Mouse (Mus musculus): Measurements from ENCODE around the gene Gatm.

Gene Gatm

GRCm38 (mm10) chr2:122610746-122611653, at the start of gene Gatm:
Gene Gatm (minus strand): TSS chr2:122611303.
- in situ Hi-C loops (cut with MboI; ENCODE audit: low sequenced_read_pairs), result no loop called here

GRCm38 (mm10) chr2:122659825-122660224, 48.7 kb upstream of the Gatm start:
- in situ Hi-C loops (cut with MboI; ENCODE audit: low sequenced_read_pairs), result no loop called here

DNA sequence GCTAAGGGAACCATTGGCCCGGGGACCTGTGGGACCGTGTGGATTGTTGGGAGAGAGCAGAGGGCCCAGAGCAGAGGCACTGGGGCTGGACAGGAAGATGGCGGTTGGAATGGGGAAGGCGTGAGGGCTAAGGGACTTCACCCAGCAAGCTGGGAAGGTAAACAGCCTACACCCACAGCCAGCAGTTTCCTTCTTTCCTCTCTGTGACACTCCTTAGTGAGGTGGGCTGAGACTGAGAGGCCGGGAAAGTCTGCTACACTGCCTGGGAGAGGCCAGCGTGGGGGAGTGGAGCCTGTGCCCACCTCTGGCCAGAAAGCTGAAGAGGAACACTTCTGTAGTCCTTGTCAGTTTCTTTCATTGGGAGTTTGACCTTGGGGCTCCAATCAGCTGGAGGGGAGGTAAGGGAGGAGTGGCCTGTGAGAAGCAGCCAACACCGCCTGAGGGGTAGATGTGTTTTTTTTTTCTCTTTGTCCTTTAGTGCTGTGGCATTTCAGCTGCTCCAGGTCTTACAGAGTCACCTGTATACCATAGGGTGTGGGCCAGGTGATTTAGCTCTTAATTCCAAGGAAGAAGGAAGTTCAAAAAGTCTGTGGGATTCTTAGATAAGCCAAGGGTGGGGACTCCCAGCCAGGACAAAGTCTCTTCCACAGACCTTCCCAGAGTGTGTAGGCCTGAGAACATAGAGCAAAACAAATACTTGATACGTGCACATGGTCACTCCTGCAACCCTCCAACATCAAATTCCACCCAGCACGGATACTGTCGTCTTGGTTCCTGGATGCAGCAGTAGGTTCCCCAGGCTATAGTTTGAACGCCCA, 46.8 kb upstream of the Gatm start:
- in situ Hi-C loops (cut with MboI; ENCODE audit: low sequenced_read_pairs), result no loop called here

GRCm38 (mm10) chr2:122656767-122657166, 45.7 kb upstream of the Gatm start:
- in situ Hi-C loops (cut with MboI; ENCODE audit: low sequenced_read_pairs), result no loop called here

DNA sequence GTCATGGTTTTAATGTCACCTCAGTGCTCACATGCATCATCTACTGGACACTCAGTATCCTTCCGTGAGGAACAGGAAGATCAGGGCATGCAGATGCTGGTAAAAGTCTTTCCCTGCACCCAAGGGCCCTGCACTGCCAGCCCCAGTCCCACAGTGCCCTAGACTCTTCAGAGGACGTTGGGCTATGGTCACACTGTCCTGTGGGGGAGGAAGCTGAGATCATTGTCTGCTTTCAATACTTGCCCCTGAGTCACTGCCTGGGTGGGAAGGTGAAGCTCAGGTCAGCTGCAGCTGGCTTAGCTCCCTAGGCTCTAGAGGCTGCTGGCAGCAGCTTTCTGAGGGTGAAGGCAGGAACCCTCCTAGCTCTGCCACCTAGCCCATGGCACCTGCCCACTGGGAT, 44.9 kb upstream of the Gatm start:
- in situ Hi-C loops (cut with MboI; ENCODE audit: low sequenced_read_pairs), result no loop called here

- in situ Hi-C loops (cut with MboI; ENCODE audit: low sequenced_read_pairs), result no loop called here
Observed at GRCm38 (mm10) chr2:122652096-122653084, 41.3 kb upstream of the Gatm start.

- in situ Hi-C loops (cut with MboI; ENCODE audit: low sequenced_read_pairs), result no loop called here
Observed at GRCm38 (mm10) chr2:122638673-122639072, 27.6 kb upstream of the Gatm start.

DNA sequence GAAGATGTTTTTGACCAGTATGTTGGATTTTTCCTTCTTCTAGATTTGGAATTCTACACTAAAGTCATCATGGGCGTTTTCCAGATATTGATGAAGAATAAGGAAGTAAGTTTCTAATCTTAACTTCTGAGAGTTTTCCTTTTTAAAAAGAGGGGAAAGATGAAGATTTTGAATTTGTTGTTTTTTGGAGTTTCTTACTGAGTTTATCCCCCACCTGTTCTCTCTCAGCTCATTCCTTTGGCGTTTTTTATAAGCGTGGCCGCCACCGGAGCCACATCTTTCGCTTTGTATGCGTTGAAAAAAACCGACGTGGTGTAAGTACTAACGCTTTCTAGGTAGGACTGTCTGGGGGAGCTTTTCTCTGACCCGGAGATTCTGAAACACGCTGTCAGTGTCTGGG, 26.9 kb upstream of the Gatm start:
- in situ Hi-C loops (cut with MboI; ENCODE audit: low sequenced_read_pairs), result no loop called here

DNA sequence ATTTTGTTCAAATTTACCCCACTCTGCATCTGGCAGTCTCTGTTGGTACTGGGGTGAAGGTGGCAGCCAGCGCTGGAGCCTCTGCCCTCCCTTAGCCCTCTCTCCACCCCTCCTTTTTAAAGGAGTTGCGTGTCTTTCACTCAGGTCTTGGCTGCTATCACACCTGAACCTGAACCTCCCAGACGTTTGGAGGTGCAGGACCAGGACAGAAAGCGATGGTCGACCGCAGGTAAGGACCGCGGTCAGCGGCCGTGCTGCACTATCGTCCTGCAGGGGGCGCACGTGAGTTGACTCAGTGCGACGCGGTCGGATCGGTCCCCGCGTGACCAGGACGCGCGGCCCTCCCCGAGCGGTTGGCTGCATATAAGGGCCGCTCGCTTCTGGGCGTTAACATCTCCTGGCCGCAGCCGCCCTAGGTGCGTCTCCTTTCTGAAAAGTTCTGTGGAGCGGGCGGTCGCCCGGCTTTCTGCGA, 26.5 kb upstream of the Gatm start:
- in situ Hi-C loops (cut with MboI; ENCODE audit: low sequenced_read_pairs), result no loop called here

DNA sequence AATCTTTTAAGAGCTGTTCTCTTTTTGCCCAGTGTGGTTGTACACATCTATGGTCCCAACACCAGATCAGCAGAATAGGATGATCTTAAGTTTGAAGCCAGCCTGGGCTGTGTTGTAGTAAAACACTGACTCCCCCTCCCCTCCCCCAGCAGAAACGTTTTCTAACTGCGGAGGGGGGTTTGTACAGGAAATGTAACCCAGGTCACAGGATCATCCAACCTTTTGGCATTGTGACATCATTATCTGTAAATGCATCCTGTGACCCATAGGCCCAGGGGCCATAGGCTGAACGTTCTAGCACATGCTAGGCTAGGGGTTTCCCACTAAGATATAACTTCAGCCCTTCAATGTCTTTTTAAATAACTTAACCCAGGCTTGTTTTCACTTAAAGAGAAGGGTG, 25.6 kb upstream of the Gatm start, which contains the start of gene AA467197:
TSS of gene AA467197 (plus strand) at position 301 of the 400 bp plus-strand sequence.
- in situ Hi-C loops (cut with MboI; ENCODE audit: low sequenced_read_pairs), result no loop called here

- in situ Hi-C loops (cut with MboI; ENCODE audit: low sequenced_read_pairs), result no loop called here
Observed at GRCm38 (mm10) chr2:122631226-122631801, 20.2 kb upstream of the Gatm start.

DNA sequence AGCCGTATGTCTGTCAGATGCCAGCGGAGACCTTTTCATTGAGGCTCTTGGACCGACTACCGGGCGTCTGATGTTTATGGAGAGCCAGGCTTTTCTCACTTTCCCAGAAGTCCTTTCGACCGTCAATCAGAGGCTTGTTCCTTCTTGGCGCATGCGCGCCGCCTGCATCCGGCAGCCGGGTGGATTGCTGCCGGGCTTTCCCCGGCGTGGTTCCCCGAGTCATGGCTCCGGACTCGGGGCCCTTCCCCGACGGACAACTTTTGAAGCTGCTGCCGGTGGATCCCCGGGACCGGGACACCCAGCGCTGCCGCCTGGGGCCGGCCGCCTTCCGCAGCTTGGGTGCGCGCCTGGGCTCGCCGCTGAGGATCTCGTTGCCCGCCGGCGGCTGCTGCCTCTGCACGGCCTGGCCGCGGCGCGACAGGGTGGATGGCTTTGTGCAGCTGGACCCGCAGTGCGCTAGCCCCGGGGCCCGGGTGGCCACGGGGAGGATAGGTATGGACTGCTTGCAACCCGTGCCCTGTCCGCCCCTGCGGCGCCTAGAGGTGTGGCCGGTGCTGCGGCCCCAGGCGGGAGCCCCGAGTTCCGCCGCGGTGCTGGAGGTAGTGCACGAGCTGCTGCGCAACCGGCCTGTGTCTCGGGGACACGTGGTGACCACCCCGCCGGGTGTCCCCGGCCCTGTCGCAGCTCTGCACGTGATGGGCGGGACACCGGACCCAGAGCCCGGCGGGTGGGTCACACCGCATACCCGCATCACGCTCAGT, 19.5 kb upstream of the Gatm start:
- in situ Hi-C loops (cut with MboI; ENCODE audit: low sequenced_read_pairs), result no loop called here

DNA sequence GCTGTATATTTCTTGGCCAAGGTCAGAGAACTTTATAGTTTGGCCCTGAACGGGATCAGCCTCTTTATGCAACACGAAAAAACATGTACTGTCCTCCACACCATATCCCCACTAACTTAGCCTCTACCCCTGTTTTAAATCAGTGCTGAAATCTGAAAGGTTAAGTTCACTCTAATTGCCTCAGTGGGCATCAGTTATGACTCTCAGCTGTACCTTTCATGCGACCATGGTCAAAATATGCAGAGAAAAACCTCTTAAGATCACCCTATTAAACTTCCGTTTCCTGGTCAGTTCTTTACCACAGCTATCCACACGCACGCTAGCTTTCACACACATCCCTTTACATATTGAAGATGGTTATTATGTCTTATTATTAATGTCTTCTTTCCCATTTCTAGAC, 18.8 kb upstream of the Gatm start:
- in situ Hi-C loops (cut with MboI; ENCODE audit: low sequenced_read_pairs), result loop anchor here (10.0 kb wide), 2 partner anchors 55 to 245 kb away; no protein-coding TSS in a partner anchor

GRCm38 (mm10) chr2:122628976-122629375, 17.9 kb upstream of the Gatm start:
- in situ Hi-C loops (cut with MboI; ENCODE audit: low sequenced_read_pairs), result loop anchor here (10.0 kb wide), 2 partner anchors 54 to 244 kb away; no protein-coding TSS in a partner anchor

DNA sequence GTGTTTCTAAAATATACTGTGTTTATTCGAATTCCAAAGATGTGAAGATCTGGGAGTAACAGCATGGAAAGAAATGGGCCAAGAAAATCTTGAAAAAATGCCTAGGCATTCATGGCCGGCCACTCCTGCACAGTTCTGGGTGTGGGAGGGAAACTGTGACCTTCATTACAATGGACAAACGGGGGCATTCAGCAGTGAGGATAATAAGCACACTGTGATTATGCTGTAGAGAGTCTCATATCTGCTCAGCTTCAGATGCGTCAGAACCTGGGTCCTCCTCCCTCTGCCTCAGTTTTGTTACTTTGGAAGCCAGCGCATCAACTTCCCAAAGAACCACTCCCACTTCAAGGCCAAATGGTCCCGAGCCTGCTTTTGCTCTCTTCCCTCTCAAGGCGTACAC, 14.8 kb upstream of the Gatm start:
- in situ Hi-C loops (cut with MboI; ENCODE audit: low sequenced_read_pairs), result loop anchor here (10.0 kb wide), 2 partner anchors 51 to 241 kb away; no protein-coding TSS in a partner anchor

DNA sequence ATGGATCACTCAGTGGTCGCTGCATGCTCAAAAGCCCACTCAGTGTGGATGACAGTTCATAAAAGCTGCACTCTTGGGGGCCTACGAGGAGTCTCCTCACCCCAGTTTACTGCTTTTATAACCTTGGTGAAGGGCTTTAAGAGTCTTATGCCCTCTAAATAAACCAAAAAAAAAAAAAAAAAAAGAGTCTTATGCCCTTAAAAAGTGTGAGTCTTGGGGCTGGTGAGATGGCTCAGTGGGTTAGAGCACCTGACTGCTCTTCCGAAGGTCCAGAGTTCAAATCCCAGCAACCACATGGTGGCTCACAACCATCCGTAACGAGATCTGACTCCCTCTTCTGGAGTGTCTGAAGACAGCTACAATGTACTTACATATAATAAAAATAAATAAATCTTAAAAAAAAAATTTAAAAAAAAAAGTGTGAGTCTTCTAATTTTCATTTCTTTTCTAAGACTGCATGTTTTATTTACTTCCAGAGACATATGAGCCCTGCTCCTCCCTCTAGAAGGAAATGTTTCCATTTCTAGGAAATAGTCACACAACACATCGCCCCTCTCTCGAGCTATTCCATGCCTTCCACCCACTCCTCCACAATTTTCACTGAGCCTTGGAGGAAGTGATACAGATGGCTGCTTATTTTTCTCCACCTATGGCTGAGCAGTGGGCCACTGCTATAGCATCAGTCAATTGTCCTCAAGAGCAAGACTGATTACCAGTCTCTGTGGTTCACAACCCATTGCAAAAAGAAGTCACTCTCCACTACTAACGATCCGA, 10.4 kb upstream of the Gatm start:
- in situ Hi-C loops (cut with MboI; ENCODE audit: low sequenced_read_pairs), result loop anchor here (10.0 kb wide), 2 partner anchors 47 to 237 kb away; no protein-coding TSS in a partner anchor

GRCm38 (mm10) chr2:122618719-122619118, 7.6 kb upstream of the Gatm start:
- in situ Hi-C loops (cut with MboI; ENCODE audit: low sequenced_read_pairs), result no loop called here

GRCm38 (mm10) chr2:122617792-122618191, 6.7 kb upstream of the Gatm start:
- in situ Hi-C loops (cut with MboI; ENCODE audit: low sequenced_read_pairs), result no loop called here
